Mouse (Mus musculus) embryonic facial prominence, embryonic 12.5 days (tissue): Measurements from ENCODE around the gene Sdr42e1. TPM values are rescaled to one million over a fixed set of nuclear protein-coding genes. Genes with fewer than 3 reads are reported as not detected.

Experiments used
- ATAC-seq: fragments of 200-750 bp; cut with Nextera tagmentation; 2 replicates; pipeline ENCODE4 v1.8.0; 2017; ENCODE audit not compliant: insufficient number of reproducible peaks, insufficient read depth, low FRiP score, low TSS enrichment
- H3K27ac ChIP-seq: fragments of 300-500 bp; sonication (generic); 2 replicates; pipeline ENCODE4 v1.5.1; 2016; ENCODE audit warnings: mild to moderate bottlenecking
- H3K27me3 ChIP-seq: fragments of 300-500 bp; sonication (generic); 2 replicates; pipeline ENCODE4 v1.6.1; 2016; ENCODE audit warnings: mild to moderate bottlenecking, moderate library complexity
- H3K36me3 ChIP-seq: fragments of 300-500 bp; sonication (generic); 2 replicates; pipeline ENCODE4 v1.6.1; 2016; ENCODE audit warnings: mild to moderate bottlenecking
- H3K4me1 ChIP-seq: fragments of 300-500 bp; sonication (generic); 2 replicates; pipeline ENCODE4 v1.6.1; 2016
- H3K4me2 ChIP-seq: fragments of 300-500 bp; sonication (generic); replicated peaks from 2 replicates; pipeline ENCODE4 v1.6.1; 2016; ENCODE audit warnings: mild to moderate bottlenecking, moderate library complexity
- H3K4me3 ChIP-seq: fragments of 300-500 bp; sonication (generic); 2 replicates; pipeline ENCODE4 v1.5.1; 2016; ENCODE audit warnings: mild to moderate bottlenecking
- H3K9ac ChIP-seq: fragments of 300-500 bp; sonication (generic); 2 replicates; pipeline ENCODE4 v1.6.1; 2016; ENCODE audit warnings: mild to moderate bottlenecking, moderate library complexity
- H3K9me3 ChIP-seq: fragments of 300-500 bp; sonication (generic); 2 replicates; pipeline ENCODE4 v1.6.1; 2016; ENCODE audit warnings: mild to moderate bottlenecking, moderate library complexity
- WGBS: fragments of 180-500 bp; shearing (Covaris S2); methylation state at CpG from one replicate; pipeline ENCODE4 v1.1.7; 2016; 5-methylcytosine and 5-hydroxymethylcytosine counted together
- polyA plus RNA-seq: library from polyadenylated mRNA; unstranded; fragments of >200 nt; fragmentation: Nextera tagmentation; extraction: Ambion mirVana; gene quantifications from 2 replicates; pipeline ENCODE4 v1.2.1, GENCODE M21; 2016

Gene Sdr42e1
- polyA plus RNA-seq, 1 experiment from 2014 or later = 1.2 TPM

DNA sequence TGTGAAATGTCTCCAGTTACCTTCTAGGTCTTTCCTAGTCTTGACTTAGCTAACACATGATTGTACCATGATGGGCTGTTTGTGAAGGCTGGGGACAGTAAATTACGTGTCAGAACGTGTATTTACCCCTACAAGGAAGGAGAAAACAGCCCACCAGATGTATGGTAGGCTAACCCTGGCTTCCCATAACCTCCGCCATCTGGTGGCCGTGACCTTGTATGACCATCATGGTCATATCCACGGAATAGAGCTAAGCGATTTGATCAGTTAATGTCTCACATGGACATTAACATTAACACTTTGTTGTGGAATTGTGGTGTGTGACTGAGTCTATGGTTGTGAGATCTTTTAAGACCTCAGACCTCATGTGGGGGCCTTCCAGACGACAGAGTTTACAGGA is 14.5 kb downstream of the Sdr42e1 start:
- Histone ChIP-seq H3K4me3 (no peak overlapping the region), H3K9ac (no peak overlapping the region), H3K9me3 (no peaks in the 10 kb centered on the region), H3K27ac (no peak overlapping the region), H3K36me3 (no peaks in the 10 kb centered on the region), H3K4me2 (no peak overlapping the region), H3K4me1 (peaks cover 13% of the 10 kb centered on the region), H3K27me3 (no peaks in the 10 kb centered on the region)
- ATAC-seq = no peak
- WGBS = 72% methylated on average over 7 of the region's 7 CpGs

DNA sequence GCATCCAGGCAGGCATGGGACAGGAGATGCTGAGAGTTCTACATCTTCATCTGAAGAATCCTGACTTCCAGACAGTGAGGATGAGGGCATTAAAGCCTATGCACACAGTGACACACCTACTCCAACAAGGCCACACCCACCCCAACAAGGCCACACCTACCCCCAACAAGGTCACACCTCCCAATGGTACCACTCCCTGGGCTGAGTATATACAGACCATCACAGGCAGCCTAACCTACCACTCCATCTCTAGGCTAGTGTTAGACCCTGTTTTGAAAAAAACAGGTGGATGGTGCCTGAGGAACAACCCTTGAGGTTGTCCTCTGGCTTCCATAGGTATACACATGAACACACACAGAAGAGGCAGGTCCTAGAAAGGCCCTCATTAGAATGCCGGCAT is 21.2 kb downstream of the Sdr42e1 start:
- ATAC-seq = no peak
- no peaks in the 10 kb centered on the region for H3K4me1 ChIP-seq
- no peaks in the 10 kb centered on the region for H3K27me3 ChIP-seq
- H3K4me3 ChIP-seq = no peak overlapping the region
- H3K27ac ChIP-seq = no peak overlapping the region
- 95% methylated on average over 1 of the region's 1 CpGs for WGBS
- no peak overlapping the region for H3K9ac ChIP-seq
- no peaks in the 10 kb centered on the region for H3K9me3 ChIP-seq
- no peak overlapping the region for H3K4me2 ChIP-seq
- no peaks in the 10 kb centered on the region for H3K36me3 ChIP-seq

- H3K4me3 ChIP-seq = no peak overlapping the region
- no peaks in the 10 kb centered on the region for H3K4me1 ChIP-seq
- no peaks in the 10 kb centered on the region for H3K36me3 ChIP-seq
- H3K27ac ChIP-seq = no peak overlapping the region
- no peak for ATAC-seq
- no peaks in the 10 kb centered on the region for H3K27me3 ChIP-seq
- H3K9me3 ChIP-seq = no peaks in the 10 kb centered on the region
- WGBS = 66% methylated on average over 5 of the region's 5 CpGs
- H3K4me2 ChIP-seq = no peak overlapping the region
- H3K9ac ChIP-seq = no peak overlapping the region
These were observed 27.0 kb downstream of the Sdr42e1 start for GRCm38 (mm10) chr8:117646440-117646839.

GRCm38 (mm10) chr8:117646020-117646419 is 27.5 kb downstream of the Sdr42e1 start:
- Histone ChIP-seq H3K4me3 (no peak overlapping the region), H3K27ac (no peak overlapping the region), H3K9me3 (no peaks in the 10 kb centered on the region), H3K9ac (no peak overlapping the region), H3K4me2 (no peak overlapping the region), H3K27me3 (no peaks in the 10 kb centered on the region), H3K4me1 (no peaks in the 10 kb centered on the region), H3K36me3 (no peaks in the 10 kb centered on the region)
- 43% methylated on average over 2 of the region's 2 CpGs for WGBS
- ATAC-seq = no peak

DNA sequence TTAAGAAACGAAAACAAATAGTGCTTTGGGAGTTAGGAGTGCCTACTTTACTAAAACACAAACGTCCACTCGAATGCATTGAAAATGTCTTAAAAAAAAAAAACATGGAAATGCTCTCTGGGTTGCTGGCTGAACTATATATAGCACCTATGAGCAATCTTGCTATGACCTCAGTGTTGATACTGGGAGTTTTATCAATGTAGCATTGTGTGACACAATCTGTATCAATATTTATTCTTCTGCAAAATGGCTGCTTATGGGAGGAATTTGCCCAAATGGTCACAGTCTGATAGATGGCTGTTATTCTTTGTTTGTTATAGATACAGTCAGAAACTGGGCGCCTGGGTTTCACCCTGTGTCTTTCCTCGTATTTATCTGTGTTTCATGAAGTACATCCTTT is 28.0 kb downstream of the Sdr42e1 start:
- Histone ChIP-seq H3K4me2 (no peak overlapping the region), H3K36me3 (no peaks in the 10 kb centered on the region), H3K9me3 (no peaks in the 10 kb centered on the region), H3K27me3 (no peaks in the 10 kb centered on the region), H3K9ac (no peak overlapping the region), H3K4me1 (no peaks in the 10 kb centered on the region), H3K4me3 (no peak overlapping the region), H3K27ac (no peak overlapping the region)
- ATAC-seq = no peak
- WGBS = 70% methylated on average over 5 of the region's 5 CpGs

DNA sequence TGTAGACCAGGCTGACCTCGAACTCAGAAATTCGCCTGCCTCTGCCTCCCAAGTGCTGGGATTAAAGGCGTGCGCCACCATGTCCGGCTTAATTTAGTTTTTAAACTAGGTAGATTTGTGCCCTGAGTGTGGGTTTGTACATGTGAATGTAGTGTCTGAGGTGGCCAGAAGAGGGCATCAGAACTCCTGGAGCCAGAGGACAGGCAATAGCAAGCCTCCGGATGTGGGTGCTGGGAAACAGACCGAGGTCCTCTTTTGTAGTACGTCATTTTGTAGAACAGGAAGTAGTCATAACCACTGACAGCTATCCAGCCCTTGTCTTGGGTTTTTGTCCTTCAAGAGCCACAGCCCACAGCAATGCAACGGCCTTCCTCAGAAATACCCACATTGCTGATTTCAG is 33.9 kb downstream of the Sdr42e1 start:
- 95% methylated on average over 9 of the region's 9 CpGs for WGBS
- no peak overlapping the region for H3K4me3 ChIP-seq

GRCm38 (mm10) chr8:117637462-117637861 is 36.0 kb downstream of the Sdr42e1 start:
- ATAC-seq = no peak
- WGBS = 58% methylated on average over 3 of the region's 3 CpGs

More for the DNA sequence above, 33.9 kb downstream of the Sdr42e1 start:
- Histone ChIP-seq H3K9me3 (peaks cover 4% of the 10 kb centered on the region; the same call in 1 of the 2 replicates), H3K4me2 (no peak overlapping the region), H3K36me3 (no peaks in the 10 kb centered on the region), H3K9ac (no peak overlapping the region), H3K4me1 (no peaks in the 10 kb centered on the region), H3K27ac (no peak overlapping the region), H3K27me3 (no peaks in the 10 kb centered on the region)
- no peak for ATAC-seq

DNA sequence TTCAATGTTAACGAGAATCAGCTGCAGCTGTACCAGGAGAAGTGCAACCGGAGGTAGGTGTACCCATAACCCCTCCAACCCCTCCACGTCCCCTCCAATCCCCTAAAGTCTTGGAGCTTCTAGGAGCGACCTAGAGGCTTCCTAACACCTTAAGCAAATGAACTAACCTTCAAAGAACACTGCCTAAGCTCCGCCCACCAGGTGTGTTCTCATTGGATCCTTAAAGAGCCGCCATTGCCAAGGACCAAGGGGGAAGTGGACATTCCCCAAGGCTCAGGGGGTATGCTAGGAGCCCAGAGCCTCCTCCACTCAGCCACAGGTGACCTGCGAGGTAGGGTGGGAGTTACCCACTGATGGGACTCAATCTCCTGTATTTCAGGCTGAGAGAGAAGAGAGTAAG is 39.1 kb downstream of the Sdr42e1 start:
- no peaks in the 10 kb centered on the region for H3K9me3 ChIP-seq
- no peak for ATAC-seq
- WGBS = 88% methylated on average over 7 of the region's 7 CpGs
- no peaks in the 10 kb centered on the region for H3K27me3 ChIP-seq
- no peak overlapping the region for H3K4me3 ChIP-seq
- no peak overlapping the region for H3K27ac ChIP-seq
- no peaks in the 10 kb centered on the region for H3K36me3 ChIP-seq
- no peak overlapping the region for H3K4me2 ChIP-seq
- no peak overlapping the region for H3K9ac ChIP-seq
- H3K4me1 ChIP-seq = no peaks in the 10 kb centered on the region

More at GRCm38 (mm10) chr8:117637462-117637861, 36.0 kb downstream of the Sdr42e1 start:
- no peaks in the 10 kb centered on the region for H3K36me3 ChIP-seq
- no peak overlapping the region for H3K4me2 ChIP-seq
- H3K27ac ChIP-seq = no peak overlapping the region
- H3K9me3 ChIP-seq = peaks cover 4% of the 10 kb centered on the region; the same call in 1 of the 2 replicates
- H3K4me3 ChIP-seq = no peak overlapping the region
- H3K9ac ChIP-seq = no peak overlapping the region
- H3K4me1 ChIP-seq = no peaks in the 10 kb centered on the region
- no peaks in the 10 kb centered on the region for H3K27me3 ChIP-seq

DNA sequence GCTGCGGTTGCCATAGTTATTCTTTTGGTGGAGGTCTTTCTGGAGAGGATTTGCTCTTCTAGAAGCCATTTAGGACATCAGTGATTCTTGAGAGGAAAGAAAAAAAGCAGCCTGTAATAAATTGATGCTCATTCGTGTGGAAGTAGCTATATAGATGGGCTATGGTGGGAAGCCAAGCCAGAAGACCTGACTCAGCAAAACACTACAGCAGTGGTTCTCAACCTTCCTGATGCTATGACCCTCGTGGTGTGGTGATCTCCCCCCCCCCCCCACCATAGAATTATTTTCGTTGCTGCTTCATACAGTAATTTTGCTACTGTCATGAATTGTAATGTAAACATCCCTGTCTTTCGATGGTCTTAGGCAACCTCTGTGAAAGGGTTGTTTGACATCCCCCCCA is 41.0 kb downstream of the Sdr42e1 start:
- WGBS = 87% methylated on average over 5 of the region's 5 CpGs
- H3K4me3 ChIP-seq = no peak overlapping the region
- H3K9ac ChIP-seq = no peak overlapping the region
- H3K9me3 ChIP-seq = no peaks in the 10 kb centered on the region
- no peak for ATAC-seq
- no peak overlapping the region for H3K4me2 ChIP-seq
- no peaks in the 10 kb centered on the region for H3K27me3 ChIP-seq
- H3K36me3 ChIP-seq = no peaks in the 10 kb centered on the region
- H3K27ac ChIP-seq = no peak overlapping the region
- no peaks in the 10 kb centered on the region for H3K4me1 ChIP-seq

- Histone ChIP-seq H3K27me3 (no peaks in the 10 kb centered on the region), H3K4me1 (no peaks in the 10 kb centered on the region), H3K27ac (no peak overlapping the region), H3K4me3 (no peak overlapping the region), H3K9ac (no peak overlapping the region), H3K9me3 (no peaks in the 10 kb centered on the region), H3K4me2 (no peak overlapping the region), H3K36me3 (no peaks in the 10 kb centered on the region)
- WGBS = 73% methylated on average over 9 of the region's 9 CpGs
- ATAC-seq = no peak
These were observed 46.4 kb downstream of the Sdr42e1 start for GRCm38 (mm10) chr8:117627096-117627495.

GRCm38 (mm10) chr8:117626040-117626838 is 47.2 kb downstream of the Sdr42e1 start:
- Histone ChIP-seq H3K27me3 (no peaks in the 10 kb centered on the region), H3K4me3 (no peak overlapping the region), H3K27ac (no peak overlapping the region), H3K36me3 (no peaks in the 10 kb centered on the region), H3K9me3 (no peaks in the 10 kb centered on the region), H3K4me2 (no peak overlapping the region), H3K9ac (no peak overlapping the region), H3K4me1 (no peaks in the 10 kb centered on the region)
- WGBS = 77% methylated on average over 14 of the region's 14 CpGs
- ATAC-seq = no peak

- Histone ChIP-seq H3K9me3 (no peaks in the 10 kb centered on the region), H3K27ac (no peak overlapping the region), H3K27me3 (no peaks in the 10 kb centered on the region), H3K36me3 (no peaks in the 10 kb centered on the region), H3K4me2 (no peak overlapping the region), H3K9ac (no peak overlapping the region), H3K4me3 (no peak overlapping the region), H3K4me1 (no peaks in the 10 kb centered on the region)
- 83% methylated on average over 12 of the region's 12 CpGs for WGBS
- no peak for ATAC-seq
These were observed 60.6 kb downstream of the Sdr42e1 start for GRCm38 (mm10) chr8:117612861-117613260.
